Mouse (Mus musculus) CH12.LX (cell line): Measurements from ENCODE around the gene Mtmr12.

Source experiments
- CHD1 ChIP-seq: IDR thresholded peaks from 2 replicates; pipeline ENCODE4 v1.6.1; 2012; ENCODE audit warnings: low read depth, low read length, improper control_type of control experiment, inconsistent platforms
- JUND ChIP-seq: conservative IDR thresholded peaks from 2 replicates; pipeline ENCODE4 v1.6.1; 2011; ENCODE audit warnings: low read depth, low read length, improper control_type of control experiment

DNA sequence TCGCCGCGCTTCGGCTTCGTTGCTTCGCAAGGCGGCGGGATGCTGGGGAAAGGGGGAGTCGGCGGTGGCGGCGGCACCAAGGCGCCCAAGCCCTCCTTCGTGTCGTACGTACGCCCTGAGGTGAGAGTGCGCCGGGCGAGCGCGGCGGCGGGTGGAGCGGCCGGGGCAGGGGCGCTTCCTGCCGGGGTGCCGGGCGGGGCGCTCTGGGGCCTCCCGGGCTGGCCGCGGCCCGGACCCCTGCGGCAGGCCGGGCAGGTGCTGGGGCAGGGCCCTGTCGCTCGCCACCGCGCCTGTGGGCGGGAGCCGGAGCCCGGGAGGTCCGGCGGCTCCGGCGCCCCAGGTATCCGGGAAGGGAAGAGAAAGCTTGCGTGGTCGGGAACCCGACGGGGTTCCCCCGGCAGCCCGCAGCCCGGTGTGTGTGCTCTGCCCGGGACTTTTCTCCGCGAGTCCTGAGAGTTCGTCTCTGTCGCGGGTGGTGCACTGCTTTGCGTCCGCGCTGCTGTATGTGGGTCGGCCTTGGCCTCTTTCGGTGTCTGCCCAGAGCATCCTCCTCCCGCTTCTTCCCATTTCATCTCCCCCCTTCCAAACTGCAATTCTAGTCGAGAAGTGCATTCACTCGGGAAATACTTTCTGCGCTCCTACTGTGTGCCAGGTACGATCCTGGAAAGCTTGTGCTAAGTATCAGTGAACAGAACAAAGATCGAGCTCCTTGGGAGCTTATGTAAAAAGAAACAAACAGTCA is 503 bp downstream of the Mtmr12 start:
- TF ChIP-seq CHD1 (no peak), JUND (no peak)
